Mouse (Mus musculus) heart, adult 9 months (tissue): Measurements from ENCODE around the gene Pgap2.

Source experiments
- DNase-seq, 2 experiments: peaks; one replicate each; pipeline ENCODE4 v3.0.0; 2022; ENCODE audit warnings: low spot score in 2 of 2

Gene Pgap2

GRCm38 (mm10) chr7:102239591-102239990 is 29.6 kb downstream of the Pgap2 start:
- DNase-seq: no peak

- DNase-seq: no peak
These were observed 32.4 kb downstream of the Pgap2 start for GRCm38 (mm10) chr7:102242371-102242770.

DNA sequence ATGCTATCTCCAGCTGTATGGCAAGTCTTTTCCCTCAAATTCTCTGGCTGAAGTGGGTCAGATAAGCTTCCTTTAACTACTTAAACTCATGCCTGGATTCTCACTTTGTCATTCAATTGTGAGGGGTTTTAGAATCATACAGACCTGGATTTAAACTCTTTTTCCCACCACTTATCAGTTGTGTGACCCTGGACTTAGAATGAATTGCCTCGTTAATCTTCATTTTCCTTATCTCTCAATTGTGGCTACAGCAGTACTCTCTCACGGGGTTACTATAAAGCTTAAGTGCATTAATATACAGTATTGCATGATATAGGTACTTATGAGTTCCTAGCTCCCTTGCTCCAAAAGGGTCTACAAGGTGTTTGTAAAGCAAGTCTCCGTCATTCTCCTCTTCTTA is 32.9 kb downstream of the Pgap2 start:
- DNase-seq: no peak

GRCm38 (mm10) chr7:102243870-102244269 is 33.9 kb downstream of the Pgap2 start:
- peak in 1 of 2 experiments; percentile 63 for DNase-seq

DNA sequence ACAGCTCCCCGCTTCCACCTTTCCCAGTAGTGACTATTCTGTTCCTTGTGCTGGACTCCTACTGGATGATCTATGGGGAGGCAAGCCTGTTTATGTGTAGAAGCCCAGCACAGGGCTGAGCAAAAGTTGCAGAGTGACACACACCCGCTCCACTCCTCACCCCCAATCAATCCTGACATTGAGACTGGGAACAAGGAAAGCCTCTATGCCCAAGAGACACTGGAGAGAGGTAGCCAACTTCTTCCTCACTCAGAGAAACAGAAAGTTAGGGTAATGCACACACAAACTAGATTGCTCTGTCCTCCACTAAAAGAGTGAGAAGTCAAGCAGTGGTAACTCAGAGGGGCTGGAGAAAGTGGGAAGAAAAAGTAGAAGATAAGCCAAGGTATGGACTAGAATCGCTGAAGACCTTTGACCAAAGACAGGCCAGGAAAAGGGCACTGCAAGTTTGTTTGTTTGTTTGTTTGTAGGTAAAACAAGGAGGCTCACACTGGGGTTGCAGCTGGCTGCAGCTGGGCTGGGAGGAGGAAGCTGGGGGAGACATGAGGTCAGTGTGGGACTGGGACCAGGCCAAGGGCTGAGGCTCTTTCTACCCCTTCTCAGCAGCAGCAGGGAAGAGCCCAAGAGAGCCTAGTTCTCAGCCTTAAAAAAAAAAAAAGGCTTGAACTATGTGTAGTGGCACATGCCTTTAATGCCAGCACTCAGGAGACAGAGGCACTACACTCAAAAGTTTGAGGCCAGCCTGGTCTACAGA is 35.0 kb downstream of the Pgap2 start:
- peak; percentile 77 to 81 for DNase-seq

DNA sequence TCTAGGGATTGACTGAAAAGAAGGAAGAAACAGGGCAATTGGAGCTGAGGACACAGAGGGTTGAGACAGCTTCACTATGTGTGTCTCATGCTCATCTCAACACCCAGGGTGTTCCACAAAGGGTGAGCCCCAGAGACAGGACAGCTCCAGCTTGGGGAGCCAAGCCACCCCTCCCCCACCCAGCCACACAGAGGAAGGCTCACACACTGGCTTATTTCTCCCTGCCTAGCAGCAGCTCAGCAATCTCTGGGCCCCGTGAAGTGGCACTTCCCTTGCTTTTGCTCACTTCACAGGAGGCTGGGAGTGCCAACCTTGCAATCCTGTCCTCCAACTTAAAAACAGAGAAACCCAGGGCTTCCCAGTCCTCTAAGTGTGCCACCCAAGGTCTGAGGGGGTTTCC is 35.8 kb downstream of the Pgap2 start:
- no peak for DNase-seq

DNA sequence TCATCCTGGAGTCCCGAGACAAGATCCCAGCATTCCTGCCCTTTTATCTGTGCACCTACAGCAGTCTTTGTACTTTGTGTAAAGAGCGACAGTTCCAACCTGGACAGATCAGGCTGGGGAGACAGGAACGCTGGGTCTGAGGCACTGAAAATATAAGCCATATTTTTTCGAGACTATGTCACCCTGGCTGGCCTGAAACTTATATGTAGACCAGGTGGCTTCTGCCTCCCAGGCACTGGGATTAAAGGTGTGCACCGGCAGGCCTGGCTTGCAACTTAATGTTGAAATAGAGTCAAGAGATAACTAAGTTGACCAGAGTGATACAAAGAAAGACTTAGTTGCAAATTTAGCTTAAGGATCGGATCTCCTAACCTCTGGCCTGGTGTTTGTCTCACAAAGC is 36.3 kb downstream of the Pgap2 start:
- no peak for DNase-seq

- peak in 1 of 2 experiments; percentile 65 for DNase-seq
These were observed 37.2 kb downstream of the Pgap2 start for GRCm38 (mm10) chr7:102246956-102247797.

GRCm38 (mm10) chr7:102248691-102249404 is 38.8 kb downstream of the Pgap2 start:
- no peak for DNase-seq

GRCm38 (mm10) chr7:102249531-102249895 is 39.5 kb downstream of the Pgap2 start:
- DNase-seq: peak in 1 of 2 experiments; percentile 24

DNA sequence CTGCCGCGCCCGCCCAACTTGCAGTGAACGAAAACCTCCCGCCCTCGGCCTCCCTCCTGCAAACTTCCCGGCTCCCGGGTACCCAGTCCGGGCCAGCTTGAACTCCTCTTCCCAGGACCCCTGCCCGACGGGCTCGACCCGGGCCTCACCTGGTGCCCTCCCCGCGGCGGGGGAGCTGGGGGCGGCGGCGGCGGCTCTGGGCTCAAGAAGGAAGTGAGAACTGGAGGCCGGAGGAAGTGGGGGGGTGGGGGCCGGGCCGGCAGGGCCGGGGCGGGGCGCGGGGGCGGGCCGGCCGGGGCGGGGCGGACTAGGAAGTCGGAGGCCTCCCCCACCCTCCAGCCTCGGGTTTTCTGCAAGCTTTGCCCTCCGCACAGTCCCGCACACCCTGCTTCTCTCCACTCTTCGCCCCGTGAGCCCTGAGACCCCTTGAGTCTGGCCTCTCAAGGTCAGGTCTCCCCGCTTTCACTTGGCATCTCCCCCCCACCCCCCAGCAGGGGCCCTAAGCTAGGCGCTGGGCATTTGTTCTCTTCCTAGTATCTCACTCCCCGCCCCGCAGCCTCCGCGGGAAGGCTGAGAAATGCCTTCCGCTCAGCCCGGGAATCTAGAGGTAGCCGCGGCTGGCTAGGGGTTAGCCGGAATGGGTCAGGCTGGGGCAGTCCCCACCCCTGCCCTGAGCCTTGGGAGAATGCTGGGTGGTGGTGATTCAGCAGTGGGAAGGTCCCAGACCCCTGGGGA is 40.1 kb downstream of the Pgap2 start:
- peak; percentile 79 to 86 for DNase-seq

- DNase-seq: peak; percentile 95 to 97
These were observed 40.7 kb downstream of the Pgap2 start for GRCm38 (mm10) chr7:102250631-102251214.

DNA sequence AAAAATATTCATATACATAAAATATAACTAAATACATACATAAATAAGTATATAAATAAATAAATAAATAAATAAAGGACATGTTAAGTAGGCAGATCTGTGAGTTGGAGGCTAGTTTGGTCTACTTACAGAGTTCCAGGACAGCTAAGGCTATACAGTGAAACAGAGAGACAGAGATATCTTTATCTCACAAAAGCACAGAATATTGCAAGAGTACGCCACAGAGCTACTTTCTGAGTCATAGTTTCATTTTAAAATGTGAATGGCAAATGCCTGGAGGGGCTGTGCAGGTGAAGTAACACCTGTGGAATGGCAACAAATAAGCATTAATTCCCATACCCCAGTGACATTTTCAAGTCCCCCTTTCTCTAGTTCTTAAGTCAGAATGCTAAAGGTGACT is 43.6 kb downstream of the Pgap2 start:
- no peak for DNase-seq

DNA sequence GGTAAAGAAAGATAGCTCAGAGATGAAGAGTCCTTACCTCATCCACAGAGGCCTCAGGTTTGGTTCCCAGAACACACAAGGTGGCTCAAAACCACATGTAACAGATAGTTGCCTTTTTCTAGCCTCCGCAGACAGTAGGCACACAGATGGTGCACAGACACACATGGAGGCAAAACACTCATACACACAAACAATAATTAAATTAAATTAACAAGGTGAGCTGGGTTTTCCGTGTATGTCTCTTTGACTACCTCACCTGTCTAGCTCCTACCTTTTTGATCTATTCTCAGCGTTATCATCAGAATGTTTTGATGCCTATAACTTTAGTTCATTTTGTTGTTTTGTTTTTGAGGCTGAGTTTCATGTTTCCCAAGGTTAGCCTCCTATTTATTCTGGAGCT is 45.9 kb downstream of the Pgap2 start, which contains the start of gene Rhog:
Rhog (minus strand) TSS at position 101 of the 400 bp plus-strand sequence.
- DNase-seq: no peak

GRCm38 (mm10) chr7:102256636-102257035 is 46.6 kb downstream of the Pgap2 start:
- no peak for DNase-seq

DNA sequence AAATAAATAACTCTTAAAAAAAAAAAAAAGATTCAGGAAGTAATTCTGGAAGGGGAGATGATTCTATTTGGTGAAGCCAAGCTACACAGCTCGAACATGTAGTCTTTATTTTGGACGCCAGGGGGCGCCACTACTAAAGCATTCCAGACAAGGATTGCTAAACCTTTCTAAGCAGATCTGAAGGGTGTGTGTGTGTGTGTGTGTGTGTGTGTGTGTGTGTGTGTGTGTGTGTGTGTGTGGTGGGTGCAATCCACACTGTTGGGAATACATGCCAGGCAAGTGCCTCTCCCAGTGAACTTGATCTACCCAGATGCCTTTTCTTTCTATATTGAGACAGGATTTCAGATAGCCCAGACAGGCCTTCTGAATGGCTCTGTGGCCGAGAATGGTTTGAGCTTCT is 48.2 kb downstream of the Pgap2 start:
- peak in 1 of 2 experiments; percentile 57 for DNase-seq

- no peak for DNase-seq
These were observed 48.7 kb downstream of the Pgap2 start for GRCm38 (mm10) chr7:102258753-102259152.

DNA sequence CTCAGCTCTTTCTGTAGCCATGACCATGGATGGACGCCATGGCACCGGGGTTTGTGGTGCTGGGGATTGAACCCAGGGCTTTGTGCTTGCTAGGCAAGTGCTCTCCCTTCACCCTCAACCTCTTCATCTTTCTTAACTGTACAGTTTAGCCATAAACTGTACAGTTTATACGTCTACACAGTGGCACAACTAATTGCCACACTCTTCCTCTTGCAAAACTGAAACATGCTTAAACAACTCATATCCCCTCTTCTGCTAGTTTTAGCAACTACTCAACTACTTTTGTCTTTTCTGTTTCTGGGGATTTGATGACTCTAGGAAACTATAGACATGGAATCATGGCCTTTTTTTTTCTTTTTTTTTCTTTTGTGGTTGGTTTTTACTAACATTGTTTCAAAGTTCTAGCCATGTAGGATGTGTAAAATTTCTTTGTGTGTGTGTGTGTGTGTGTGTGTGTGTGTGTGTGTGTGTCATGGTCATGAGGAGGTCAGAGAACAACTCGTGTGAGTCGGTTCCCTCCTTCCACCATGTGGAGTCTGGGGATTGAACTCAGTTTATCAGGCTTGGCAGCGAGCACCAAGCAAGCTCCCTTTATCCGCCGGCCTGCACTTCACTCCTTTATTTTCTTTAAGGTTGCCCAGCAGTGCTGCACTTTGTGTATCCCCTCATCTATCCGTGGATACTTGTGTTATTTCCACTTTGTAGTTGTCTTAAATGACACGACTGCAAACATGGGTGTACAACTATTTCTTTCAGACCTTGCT is 49.9 kb downstream of the Pgap2 start:
- no peak for DNase-seq

DNA sequence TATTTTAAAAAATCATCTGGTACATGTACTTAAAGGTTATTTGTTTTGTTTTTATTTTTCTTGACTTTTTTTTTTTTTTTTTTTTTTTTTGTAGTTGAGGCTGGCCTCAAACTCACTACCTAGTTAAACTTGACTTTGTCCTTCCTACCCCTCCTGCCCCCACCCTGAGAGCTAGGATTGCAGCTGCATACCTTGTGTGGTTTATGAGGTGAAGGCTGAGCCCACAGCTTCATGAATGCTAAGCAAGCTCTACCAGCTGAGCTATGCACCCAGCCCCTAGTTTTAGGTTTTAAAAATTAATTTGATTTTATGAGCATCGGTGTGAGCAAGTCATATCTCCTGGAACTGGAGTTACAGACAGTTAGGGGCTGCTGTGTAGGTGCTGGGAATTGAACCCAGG is 50.5 kb downstream of the Pgap2 start:
- no peak for DNase-seq

- DNase-seq: no peak
These were observed 53.0 kb downstream of the Pgap2 start for GRCm38 (mm10) chr7:102263020-102263419.
